Mouse (Mus musculus) kidney, adult 2 months (tissue): ENCODE measurements around the gene Pcp4.

Source experiments
- CTCF ChIP-seq: fragments of 200-500 bp; conservative IDR thresholded peaks from 2 replicates; pipeline ENCODE4 v1.5.1; 2011; ENCODE audit warnings: low read depth, mild to moderate bottlenecking, control low read depth, low read length, moderate library complexity, mixed read lengths; ENCODE audit not compliant: insufficient read depth, insufficient read length
- POLR2A ChIP-seq: fragments of 200-500 bp; IDR thresholded peaks from one replicate; pipeline ENCODE4 v1.6.1; 2011; ENCODE audit warnings: low read depth, low read length, control low read depth

GRCm38 (mm10) chr16:96425044-96425443, 42.4 kb upstream of the Pcp4 start:
- TF ChIP-seq CTCF = no peak
- TF ChIP-seq POLR2A = no peak
